Mouse (Mus musculus): ENCODE measurements at regions not wholly inside any gene's neighbourhood (a gene's known extent, or its start where the extent isn't known, plus 50 kb on each side); places are given as distances from the start of the nearest gene placed in this dataset.

- no peak for DNase-seq (ENCODE audit: low spot score)
Measured at GRCm38 (mm10) chr1:137640848-137641247, 534.7 kb downstream of the Ptprc start.

GRCm38 (mm10) chr1:137636947-137637346 is 538.6 kb downstream of the Ptprc start:
- DNase-seq (ENCODE audit: low spot score), result no peak

- no peak for DNase-seq (ENCODE audit: low spot score)
Measured at GRCm38 (mm10) chr1:137636321-137636944, 539.1 kb downstream of the Ptprc start.

GRCm38 (mm10) chr1:137635781-137636180 is 539.7 kb downstream of the Ptprc start:
- DNase-seq (ENCODE audit: low spot score), result no peak

- no peak for DNase-seq (ENCODE audit: low spot score)
Measured at GRCm38 (mm10) chr1:137631546-137631945, 544.0 kb downstream of the Ptprc start.

GRCm38 (mm10) chr1:137620672-137621071 is 554.8 kb downstream of the Ptprc start:
- no peak for DNase-seq (ENCODE audit: low spot score)

- no peak for DNase-seq (ENCODE audit: low spot score)
Measured at GRCm38 (mm10) chr1:137618231-137618630, 557.3 kb downstream of the Ptprc start.

- DNase-seq (ENCODE audit: low spot score), result peak; percentile 23
Measured at GRCm38 (mm10) chr1:137617513-137617912, 558.0 kb downstream of the Ptprc start.

- no peak for DNase-seq (ENCODE audit: low spot score)
Measured at GRCm38 (mm10) chr1:137606716-137607115, 568.8 kb downstream of the Ptprc start.

GRCm38 (mm10) chr1:137605890-137606663 is 569.4 kb downstream of the Ptprc start:
- DNase-seq (ENCODE audit: low spot score), result no peak

GRCm38 (mm10) chr1:137593732-137594131 is 581.8 kb downstream of the Ptprc start:
- no peak for DNase-seq (ENCODE audit: low spot score)

GRCm38 (mm10) chr1:137591891-137592290 is 583.6 kb downstream of the Ptprc start:
- no peak for DNase-seq (ENCODE audit: low spot score)

- no peak for DNase-seq (ENCODE audit: low spot score)
Measured at GRCm38 (mm10) chr1:137591295-137591694, 584.2 kb downstream of the Ptprc start.

GRCm38 (mm10) chr1:137588304-137589300 is 586.9 kb downstream of the Ptprc start:
- no peak for DNase-seq (ENCODE audit: low spot score)

GRCm38 (mm10) chr1:137587481-137588228 is 587.9 kb downstream of the Ptprc start:
- no peak for DNase-seq (ENCODE audit: low spot score)

GRCm38 (mm10) chr1:137584696-137585095 is 590.8 kb downstream of the Ptprc start:
- no peak for DNase-seq (ENCODE audit: low spot score)

- no peak for DNase-seq (ENCODE audit: low spot score)
Measured at GRCm38 (mm10) chr1:137584104-137584675, 591.3 kb downstream of the Ptprc start.

- DNase-seq (ENCODE audit: low spot score), result no peak
Measured at GRCm38 (mm10) chr1:137577639-137578038, 597.9 kb downstream of the Ptprc start.

- DNase-seq (ENCODE audit: low spot score), result no peak
Measured at GRCm38 (mm10) chr1:137576174-137576573, 599.3 kb downstream of the Ptprc start.

GRCm38 (mm10) chr1:137575380-137575779 is 600.1 kb downstream of the Ptprc start:
- DNase-seq (ENCODE audit: low spot score), result no peak
